Mouse (Mus musculus) limb, embryonic 15.5 days (tissue): ENCODE measurements around the gene Krtap10-10. TPM values are rescaled to one million over a fixed set of nuclear protein-coding genes. Genes with fewer than 3 reads are reported as not detected.

Source experiments
- ATAC-seq: fragments of 200-750 bp; cut with Nextera tagmentation; 2 replicates; pipeline ENCODE4 v1.8.0; 2017; ENCODE audit warnings: low read depth, moderate TSS enrichment; ENCODE audit not compliant: insufficient number of reproducible peaks, low FRiP score, low TSS enrichment
- H3K27ac ChIP-seq: fragments of 300-500 bp; sonication (generic); 2 replicates; pipeline ENCODE4 v1.5.1; 2015; ENCODE audit warnings: moderate library complexity, mild to moderate bottlenecking, inconsistent platforms
- H3K27me3 ChIP-seq: fragments of 300-500 bp; sonication (generic); 2 replicates; pipeline ENCODE4 v1.6.1; 2015; ENCODE audit warnings: inconsistent platforms
- H3K36me3 ChIP-seq: fragments of 300-500 bp; sonication (generic); 2 replicates; pipeline ENCODE4 v1.6.1; 2015; ENCODE audit warnings: inconsistent platforms
- H3K4me1 ChIP-seq: fragments of 300-500 bp; sonication (generic); 2 replicates; pipeline ENCODE4 v1.6.1; 2015; ENCODE audit warnings: inconsistent platforms
- H3K4me2 ChIP-seq: fragments of 300-500 bp; sonication (generic); 2 replicates; pipeline ENCODE4 v1.6.1; 2015; ENCODE audit warnings: mild to moderate bottlenecking, inconsistent platforms
- H3K4me3 ChIP-seq: fragments of 300-500 bp; sonication (generic); 2 replicates; pipeline ENCODE4 v1.5.1; 2015; ENCODE audit warnings: mild to moderate bottlenecking, inconsistent platforms
- H3K9ac ChIP-seq: fragments of 300-500 bp; sonication (generic); 2 replicates; pipeline ENCODE4 v1.6.1; 2015; ENCODE audit warnings: inconsistent platforms
- H3K9me3 ChIP-seq: fragments of 300-500 bp; sonication (generic); 2 replicates; pipeline ENCODE4 v1.6.1; 2016; ENCODE audit warnings: inconsistent platforms
- WGBS: fragments of 180-500 bp; shearing (Covaris S2); methylation state at CpG from one replicate; pipeline ENCODE4 v1.1.7; 2015; 5-methylcytosine and 5-hydroxymethylcytosine counted together
- polyA plus RNA-seq: library from polyadenylated mRNA; unstranded; fragments of >200 nt; fragmentation: Nextera tagmentation; extraction: Ambion mirVana; gene quantifications from 2 replicates; pipeline ENCODE4 v1.2.1, GENCODE M21; 2015

Gene Krtap10-10
- polyA plus RNA-seq, 1 experiment from 2014 or later, result not detected

GRCm38 (mm10) chr10:77878985-77879384 is 43.2 kb downstream of the Krtap10-10 start:
- Histone ChIP-seq H3K9me3 (no peaks in the 10 kb centered on the region), H3K27ac (no peak overlapping the region), H3K4me2 (no peak overlapping the region), H3K36me3 (no peaks in the 10 kb centered on the region), H3K27me3 (no peaks in the 10 kb centered on the region), H3K4me1 (no peaks in the 10 kb centered on the region), H3K9ac (no peak overlapping the region), H3K4me3 (no peak overlapping the region)
- 62% methylated on average over 6 of the region's 6 CpGs for WGBS
- no peak for ATAC-seq

- 75% methylated on average over 3 of the region's 3 CpGs for WGBS
Measured at GRCm38 (mm10) chr10:77880305-77880704, 44.6 kb downstream of the Krtap10-10 start.

DNA sequence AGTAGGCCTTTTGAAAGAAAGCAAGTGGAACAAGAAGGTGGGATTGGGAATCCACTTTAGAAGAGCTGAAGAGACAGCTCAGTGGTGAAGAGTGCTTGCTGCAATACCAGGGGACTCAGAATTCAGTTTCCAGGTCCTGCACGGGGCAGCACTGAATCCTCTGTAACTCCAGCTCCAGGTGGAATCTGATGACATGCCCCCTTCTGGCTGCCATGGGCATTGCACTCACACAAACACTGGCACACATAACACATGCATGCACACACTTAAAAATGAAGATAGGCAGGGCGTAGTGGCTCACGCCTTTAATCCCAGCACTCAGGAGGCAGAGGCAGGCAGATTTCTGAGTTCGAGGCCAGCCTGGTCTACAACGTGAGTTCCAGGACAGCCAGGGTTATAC is 46.8 kb downstream of the Krtap10-10 start:
- 80% methylated on average over 5 of the region's 5 CpGs for WGBS
- Histone ChIP-seq H3K27ac (no peak overlapping the region), H3K4me3 (no peak overlapping the region), H3K27me3 (no peaks in the 10 kb centered on the region), H3K36me3 (no peaks in the 10 kb centered on the region), H3K9me3 (no peaks in the 10 kb centered on the region), H3K4me2 (no peak overlapping the region), H3K9ac (no peak overlapping the region), H3K4me1 (no peaks in the 10 kb centered on the region)
- ATAC-seq, result no peak

More at GRCm38 (mm10) chr10:77880305-77880704, 44.6 kb downstream of the Krtap10-10 start:
- Histone ChIP-seq H3K9ac (no peak overlapping the region), H3K4me2 (no peak overlapping the region), H3K4me3 (no peak overlapping the region), H3K27ac (no peak overlapping the region), H3K27me3 (no peaks in the 10 kb centered on the region), H3K9me3 (no peaks in the 10 kb centered on the region), H3K36me3 (no peaks in the 10 kb centered on the region), H3K4me1 (no peaks in the 10 kb centered on the region)
- no peak for ATAC-seq

DNA sequence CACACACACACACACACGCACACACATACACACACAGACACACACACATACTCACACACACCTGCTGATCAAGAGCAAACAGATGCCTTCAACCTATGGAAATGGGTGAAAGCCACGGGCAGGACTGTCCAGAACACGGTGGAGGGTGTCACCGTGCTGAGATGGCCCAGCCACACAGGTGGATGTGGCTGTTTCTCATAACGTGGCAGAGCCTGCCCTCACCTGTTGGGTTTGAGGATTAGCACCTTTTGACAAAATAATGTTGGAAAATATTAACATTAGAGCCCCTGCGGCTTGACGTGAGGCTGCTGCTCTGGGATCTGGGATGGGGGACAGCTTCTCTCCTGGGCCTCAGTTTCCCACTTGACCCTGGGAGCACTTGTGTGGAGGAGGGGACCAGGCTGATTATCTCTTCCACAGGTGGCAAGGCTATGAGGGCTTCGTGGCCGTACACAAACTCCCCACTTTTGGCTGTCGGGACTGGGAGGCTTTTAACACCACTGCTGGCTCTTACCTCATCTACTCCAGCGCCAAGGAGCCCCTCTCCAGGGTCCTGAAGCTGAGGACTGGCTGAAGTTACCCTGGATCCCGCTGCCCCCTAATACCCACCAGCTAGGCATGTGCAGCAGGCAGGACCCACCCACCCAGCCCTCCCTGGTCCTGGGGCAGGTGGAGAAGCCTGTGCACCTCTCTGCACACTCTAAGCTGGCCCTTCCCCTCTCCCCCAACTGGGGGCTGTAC is 50.4 kb downstream of the Krtap10-10 start:
- Histone ChIP-seq H3K36me3 (no peaks in the 10 kb centered on the region), H3K27ac (no peak overlapping the region), H3K9ac (no peak overlapping the region), H3K4me3 (no peak overlapping the region), H3K4me2 (no peak overlapping the region), H3K9me3 (no peaks in the 10 kb centered on the region), H3K27me3 (no peaks in the 10 kb centered on the region), H3K4me1 (no peaks in the 10 kb centered on the region)
- no peak for ATAC-seq
- WGBS, result 47% methylated on average over 12 of the region's 12 CpGs

Other genes with a start within 250 kb of the Krtap10-10 start
- gene Sumo3, start 229.8 kb upstream of the Krtap10-10 start, polyA plus RNA-seq, result 343 and 347 TPM in 2 replicates
- 1.3 and 1.8 TPM in 2 replicates for gene Gm49325, start 229.8 kb upstream of the Krtap10-10 start, polyA plus RNA-seq
- 99.8 and 127 TPM in 2 replicates for gene Ube2g2, start 213.7 kb upstream of the Krtap10-10 start, polyA plus RNA-seq
- 2.1 and 2.8 TPM in 2 replicates for gene Tspear, start 149.4 kb upstream of the Krtap10-10 start, polyA plus RNA-seq
- not detected in 2 replicates for gene Gm19402, start 145.2 kb upstream of the Krtap10-10 start, polyA plus RNA-seq
- gene Gm9508, start 138.7 kb upstream of the Krtap10-10 start, polyA plus RNA-seq, result not detected in 2 replicates
- gene Gm10272, start 129.3 kb upstream of the Krtap10-10 start, polyA plus RNA-seq, result not detected in 2 replicates
- 1.2 and 1.4 TPM in 2 replicates for gene Gm10024, start 124.5 kb upstream of the Krtap10-10 start, polyA plus RNA-seq
- not detected in 2 replicates for gene Gm10142, start 120.1 kb upstream of the Krtap10-10 start, polyA plus RNA-seq
- gene Krtap12-1, start 115.3 kb upstream of the Krtap10-10 start, polyA plus RNA-seq, result 0.29 TPM in 1 of 2 replicates, not detected in the other
- gene Gm10100, start 109.5 kb upstream of the Krtap10-10 start, polyA plus RNA-seq, result not detected in 2 replicates
- not detected in 2 replicates for gene Gm18596, start 93.3 kb upstream of the Krtap10-10 start, polyA plus RNA-seq
- gene Gm9736, start 84.6 kb upstream of the Krtap10-10 start, polyA plus RNA-seq, result not detected in 2 replicates
- gene Gm3233, start 76.3 kb upstream of the Krtap10-10 start, polyA plus RNA-seq, result not detected in 2 replicates
- not detected in 2 replicates for gene Gm3238, start 64.6 kb upstream of the Krtap10-10 start, polyA plus RNA-seq
- not detected in 2 replicates for gene Gm7138, start 59.0 kb upstream of the Krtap10-10 start, polyA plus RNA-seq
- not detected in 2 replicates for gene Gm3250, start 53.4 kb upstream of the Krtap10-10 start, polyA plus RNA-seq
- gene Gm7137, start 47.7 kb upstream of the Krtap10-10 start, polyA plus RNA-seq, result not detected in 2 replicates
- gene Gm9639, start 40.9 kb upstream of the Krtap10-10 start, polyA plus RNA-seq, result not detected in 2 replicates
- gene Gm19668, start 36.8 kb upstream of the Krtap10-10 start, polyA plus RNA-seq, result not detected in 2 replicates
- gene Gm9507, start 24.1 kb upstream of the Krtap10-10 start, polyA plus RNA-seq, result not detected in 2 replicates
- not detected in 2 replicates for gene Gm2696, start 21.3 kb upstream of the Krtap10-10 start, polyA plus RNA-seq
- not detected in 2 replicates for gene Krtap10-4, start 8.9 kb upstream of the Krtap10-10 start, polyA plus RNA-seq
- not detected in 2 replicates for gene Gm36176, start 10.9 kb downstream of the Krtap10-10 start, polyA plus RNA-seq
- gene Gm10318, start 16.9 kb downstream of the Krtap10-10 start, polyA plus RNA-seq, result not detected in 2 replicates
- not detected in 2 replicates for gene Gm3285, start 26.0 kb downstream of the Krtap10-10 start, polyA plus RNA-seq
- gene Lrrc3, start 66.6 kb downstream of the Krtap10-10 start, polyA plus RNA-seq, result 3.8 and 4.0 TPM in 2 replicates
- gene Trpm2, start 134.6 kb downstream of the Krtap10-10 start, polyA plus RNA-seq, result 0.50 and 0.51 TPM in 2 replicates
- gene 1810043G02Rik, start 142.6 kb downstream of the Krtap10-10 start, polyA plus RNA-seq, result 23.7 and 24.2 TPM in 2 replicates
- 164 and 168 TPM in 2 replicates for gene Pfkl, start 174.1 kb downstream of the Krtap10-10 start, polyA plus RNA-seq
- 0.58 TPM in 2 replicates for gene Dnmt3l, start 206.0 kb downstream of the Krtap10-10 start, polyA plus RNA-seq
- gene Aire, start 207.7 kb downstream of the Krtap10-10 start, polyA plus RNA-seq, result 0.28 and 0.29 TPM in 2 replicates
- gene Icosl, start 233.4 kb downstream of the Krtap10-10 start, polyA plus RNA-seq, result 7.2 and 7.3 TPM in 2 replicates